In the genomic region with DNA sequence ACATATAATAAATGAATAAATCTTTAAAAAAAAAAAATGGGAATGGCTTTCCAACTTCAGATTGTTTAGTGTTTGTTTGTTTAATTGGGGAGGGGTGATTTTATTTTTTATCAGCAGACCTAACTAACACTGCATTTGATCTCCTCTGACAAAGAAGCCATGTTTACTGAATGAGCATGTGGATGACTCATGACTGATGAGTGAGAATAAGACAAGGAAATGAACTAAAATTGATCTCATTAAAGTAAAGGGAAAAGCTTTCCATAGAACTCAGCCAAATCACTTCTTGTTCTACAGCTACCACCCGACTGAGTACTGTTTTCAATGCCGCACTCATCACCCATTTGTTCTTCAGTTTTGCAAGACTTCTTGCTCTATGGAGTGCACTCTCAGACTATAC, we compare ENCODE assay signal across 17 mouse cellular contexts.
"Had no signal": no experiment of that assay in that cellular context is flagged by ENCODE, and none has a peak within 500 bp of the region (broad histone marks: within the 10 kb centered on the region; RNA-seq: fewer than 3 reads in every experiment).

No protein-coding gene starts in this region.

- H3K27ac ChIP-seq: liver, embryonic 14.5 days; lung, embryonic 15.5 days; midbrain, embryonic 10.5 days; midbrain, embryonic 12.5 days; neural tube, embryonic 13.5 days; neural tube, embryonic 15.5 days had no signal

- H3K27me3 ChIP-seq: lung, embryonic 15.5 days; midbrain, embryonic 12.5 days; neural tube, embryonic 13.5 days; neural tube, embryonic 15.5 days had no signal

- H3K9me3 ChIP-seq: lung, embryonic 15.5 days; midbrain, embryonic 10.5 days; midbrain, embryonic 12.5 days; neural tube, embryonic 13.5 days; neural tube, embryonic 15.5 days had no signal

- H3K36me3 ChIP-seq: lung, embryonic 15.5 days; midbrain, embryonic 12.5 days; neural tube, embryonic 13.5 days; neural tube, embryonic 15.5 days had no signal

- H3K4me2 ChIP-seq: lung, embryonic 15.5 days; midbrain, embryonic 12.5 days; neural tube, embryonic 13.5 days; neural tube, embryonic 15.5 days had no signal

- ATAC-seq: lung, postnatal 0 days; midbrain, embryonic 16.5 days had no signal

- H3K4me3 ChIP-seq: lung, embryonic 15.5 days; midbrain, embryonic 10.5 days; midbrain, embryonic 12.5 days; myocyte; neural tube, embryonic 13.5 days; neural tube, embryonic 15.5 days had no signal

- DNase-seq: lung, adult 2 months; lung, postnatal 14 days; lung, postnatal 36 days; midbrain, embryonic 14.5 days; right cerebral cortex, postnatal 14 days; thymus, adult 18-20 months; thymus, postnatal 14 days; thymus, postnatal 36 days had no signal

- H3K9ac ChIP-seq: liver, embryonic 14.5 days; lung, embryonic 15.5 days; midbrain, embryonic 12.5 days; neural tube, embryonic 13.5 days; neural tube, embryonic 15.5 days had no signal

- H3K4me1 ChIP-seq: lung, embryonic 15.5 days; midbrain, embryonic 10.5 days; midbrain, embryonic 12.5 days; neural tube, embryonic 13.5 days; neural tube, embryonic 15.5 days had no signal
